Mouse (Mus musculus) liver, embryonic 14.5 days (tissue): ENCODE results near the gene Gpc6.

ENCODE experiments used
- CTCF ChIP-seq: IDR thresholded peaks from 2 replicates; pipeline ENCODE4 v1.5.1; 2016; ENCODE audit warnings: antibody characterized with exemption, low read depth, control low read depth
- EP300 ChIP-seq: IDR thresholded peaks from 2 replicates; pipeline ENCODE4 v1.6.1; 2016; ENCODE audit warnings: antibody characterized with exemption, low read depth

DNA sequence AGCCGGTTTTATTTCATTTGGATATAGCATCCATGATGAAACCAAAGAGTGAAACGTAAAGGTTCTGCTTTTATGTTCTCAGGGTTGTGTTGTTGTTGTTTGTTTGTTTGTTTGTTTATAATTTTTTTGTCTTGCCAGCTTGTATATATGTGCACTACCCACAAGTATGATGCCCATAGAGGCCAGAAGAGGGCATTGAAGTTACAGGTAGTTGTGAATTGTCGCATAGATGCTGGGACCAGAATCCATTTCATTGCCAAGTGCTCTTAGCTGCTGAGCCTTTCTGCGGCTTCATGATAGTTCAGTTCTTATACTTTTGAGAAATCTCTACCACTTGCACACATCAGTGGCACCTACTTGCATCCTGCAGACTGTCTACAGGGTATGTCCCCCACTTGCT, 758.0 kb downstream of the Gpc6 start:
- no peak for TF ChIP-seq CTCF
- no peak for TF ChIP-seq EP300
